Mouse (Mus musculus) spleen, adult 12 weeks (tissue): ENCODE measurements around the gene Dnajc1.

ENCODE experiments used
- DNase-seq: peaks from one replicate; pipeline ENCODE4 v3.0.0; 2022; ENCODE audit warnings: low spot score

Dnajc1 gene

GRCm38 (mm10) chr2:18195691-18196396 lies 196.8 kb downstream of the Dnajc1 start:
- DNase-seq: no peak

DNA sequence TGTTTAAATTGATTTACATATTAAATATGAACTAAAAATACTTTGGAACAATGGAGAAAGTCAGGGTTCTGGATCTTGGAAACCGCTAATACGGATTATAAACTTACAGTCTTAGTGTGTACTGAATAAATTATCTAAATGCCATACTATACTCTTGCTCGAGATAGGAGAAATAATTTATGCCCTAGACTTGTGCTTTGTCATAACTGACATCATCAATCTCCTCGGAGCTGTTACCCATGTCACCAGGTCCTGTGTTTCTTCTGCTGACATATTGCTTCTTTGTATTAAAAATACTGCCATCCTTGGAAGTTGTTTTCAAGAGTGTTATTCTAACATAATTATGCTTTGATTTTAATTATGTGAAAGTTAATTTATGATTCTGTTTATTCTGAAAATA lies 197.3 kb downstream of the Dnajc1 start:
- DNase-seq: no peak

DNA sequence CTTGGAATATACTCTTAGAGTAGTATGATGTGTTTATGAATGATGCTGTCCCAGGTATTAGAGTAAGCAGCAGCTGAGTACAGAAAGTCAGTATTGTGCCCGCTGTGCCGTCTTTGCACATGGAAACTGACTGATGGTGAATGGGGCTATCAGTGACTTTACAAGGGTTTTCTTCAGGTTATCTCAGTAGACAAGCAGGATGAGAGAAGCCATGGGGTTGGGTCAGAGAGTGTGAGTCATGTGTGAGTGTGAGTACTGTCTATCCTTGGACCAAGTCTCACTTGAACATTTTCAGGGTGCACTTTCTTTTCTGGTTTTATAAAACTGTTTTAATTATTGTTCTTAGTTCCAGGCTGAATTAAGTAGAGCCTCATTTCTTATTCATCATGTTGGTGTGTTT lies 204.3 kb downstream of the Dnajc1 start:
- no peak for DNase-seq

- DNase-seq: no peak
Observed at GRCm38 (mm10) chr2:18183079-18183478, 209.6 kb downstream of the Dnajc1 start.

GRCm38 (mm10) chr2:18181631-18182030 lies 211.0 kb downstream of the Dnajc1 start:
- DNase-seq: no peak

DNA sequence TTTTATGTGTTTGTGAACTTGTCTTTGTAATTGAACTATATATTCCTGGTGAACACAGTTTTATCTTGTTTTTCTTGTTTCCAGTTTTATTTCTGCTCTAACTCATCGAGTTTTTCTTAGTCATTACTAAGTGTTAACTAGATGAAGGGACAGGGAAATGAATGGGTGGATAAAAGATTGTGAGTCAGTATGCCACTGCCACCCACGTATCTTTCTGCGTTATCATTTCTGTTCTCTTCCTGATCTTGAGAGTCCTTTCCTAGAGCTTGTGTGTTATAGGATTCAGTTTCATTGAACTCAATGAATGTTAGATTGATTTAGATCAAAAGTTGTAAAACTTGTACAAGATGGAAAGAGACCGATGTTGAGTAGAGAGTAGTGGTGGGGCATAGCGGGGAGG lies 212.3 kb downstream of the Dnajc1 start:
- DNase-seq: no peak

- DNase-seq: no peak
Observed at GRCm38 (mm10) chr2:18176235-18176634, 216.4 kb downstream of the Dnajc1 start.

DNA sequence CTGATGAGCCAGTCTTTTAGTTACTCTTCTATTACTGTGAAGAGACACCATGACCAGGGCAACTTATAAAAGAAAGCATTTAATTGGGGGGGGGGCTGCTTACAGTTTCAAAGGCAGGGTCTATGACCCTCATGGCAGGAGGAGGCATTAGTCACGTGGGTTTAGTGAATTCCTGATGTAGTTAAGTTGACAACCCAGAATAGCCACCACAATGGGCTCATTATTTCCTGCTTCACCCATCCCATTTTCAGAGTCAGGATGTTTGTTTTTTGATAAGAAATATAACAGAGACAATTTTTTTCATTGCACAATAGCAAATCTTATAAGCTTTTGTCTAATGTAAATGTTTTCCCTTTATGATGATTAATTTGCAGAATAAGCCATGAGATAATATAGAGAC lies 217.4 kb downstream of the Dnajc1 start:
- DNase-seq: no peak

GRCm38 (mm10) chr2:18169174-18169948 lies 223.3 kb downstream of the Dnajc1 start:
- DNase-seq: no peak

- no peak for DNase-seq
Observed at GRCm38 (mm10) chr2:18165511-18165910, 227.1 kb downstream of the Dnajc1 start.

DNA sequence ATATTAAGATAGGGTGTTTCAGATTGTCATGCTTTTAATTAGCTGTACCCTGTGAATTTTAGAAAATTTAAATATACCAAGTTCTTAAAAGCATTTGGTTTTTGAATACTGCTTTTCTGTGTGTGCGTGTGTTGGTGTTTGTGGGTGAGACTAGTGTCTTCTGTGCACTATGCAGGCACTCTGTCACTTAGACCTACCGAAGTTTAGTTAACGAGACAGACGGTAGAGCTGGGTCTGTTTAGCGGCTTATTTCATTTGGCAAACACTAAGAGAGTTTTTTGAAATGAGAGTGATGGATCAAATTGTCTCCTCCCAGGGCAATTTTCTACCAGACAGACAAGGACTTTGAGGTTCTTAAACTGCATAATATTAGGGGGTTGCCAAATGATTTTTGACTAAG lies 231.6 kb downstream of the Dnajc1 start:
- DNase-seq: no peak

DNA sequence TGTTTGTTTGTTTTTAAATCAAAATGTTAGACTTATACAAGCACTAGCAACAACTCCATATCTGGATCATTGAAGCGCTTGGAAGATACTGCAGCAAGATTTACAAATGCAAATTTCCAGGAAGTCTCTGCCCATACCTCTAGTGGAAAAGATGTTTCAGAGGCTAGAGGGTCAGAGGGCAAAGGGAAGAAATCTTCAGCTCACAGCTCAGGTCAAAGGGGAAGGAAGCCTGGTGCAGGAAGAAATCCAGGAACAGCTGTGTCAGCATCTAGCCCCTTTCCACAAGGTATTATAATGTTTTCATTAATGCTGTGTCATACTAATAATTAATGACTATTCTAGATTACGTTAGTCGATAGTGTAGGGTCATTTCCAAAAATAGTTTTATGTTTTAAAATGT lies 233.2 kb downstream of the Dnajc1 start:
- DNase-seq: no peak

GRCm38 (mm10) chr2:18156131-18156530 lies 236.5 kb downstream of the Dnajc1 start:
- no peak for DNase-seq
